Mouse (Mus musculus) T-helper 2 cell (primary cell): ENCODE measurements around the gene Cyp2e1.
"Not testable (repeated sequence)": the region's sequence is repeated elsewhere in the genome, so short reads cannot be mapped to it uniquely, and the experiment has no call there.

ENCODE experiments used
- in situ Hi-C: fragments of 300-600 bp; cut with MboI, MseI; formaldehyde crosslinking; loops from one replicate; pipeline ENCODE4 v1.15.1; 2025; ENCODE audit warnings: high pct_unique_total_duplicates

Gene Cyp2e1

GRCm38 (mm10) chr7:140763447-140764020, at the start of gene Cyp2e1:
TSS of gene Cyp2e1 (plus strand) at chr7:140763739.
- in situ Hi-C loops = no loop called here

DNA sequence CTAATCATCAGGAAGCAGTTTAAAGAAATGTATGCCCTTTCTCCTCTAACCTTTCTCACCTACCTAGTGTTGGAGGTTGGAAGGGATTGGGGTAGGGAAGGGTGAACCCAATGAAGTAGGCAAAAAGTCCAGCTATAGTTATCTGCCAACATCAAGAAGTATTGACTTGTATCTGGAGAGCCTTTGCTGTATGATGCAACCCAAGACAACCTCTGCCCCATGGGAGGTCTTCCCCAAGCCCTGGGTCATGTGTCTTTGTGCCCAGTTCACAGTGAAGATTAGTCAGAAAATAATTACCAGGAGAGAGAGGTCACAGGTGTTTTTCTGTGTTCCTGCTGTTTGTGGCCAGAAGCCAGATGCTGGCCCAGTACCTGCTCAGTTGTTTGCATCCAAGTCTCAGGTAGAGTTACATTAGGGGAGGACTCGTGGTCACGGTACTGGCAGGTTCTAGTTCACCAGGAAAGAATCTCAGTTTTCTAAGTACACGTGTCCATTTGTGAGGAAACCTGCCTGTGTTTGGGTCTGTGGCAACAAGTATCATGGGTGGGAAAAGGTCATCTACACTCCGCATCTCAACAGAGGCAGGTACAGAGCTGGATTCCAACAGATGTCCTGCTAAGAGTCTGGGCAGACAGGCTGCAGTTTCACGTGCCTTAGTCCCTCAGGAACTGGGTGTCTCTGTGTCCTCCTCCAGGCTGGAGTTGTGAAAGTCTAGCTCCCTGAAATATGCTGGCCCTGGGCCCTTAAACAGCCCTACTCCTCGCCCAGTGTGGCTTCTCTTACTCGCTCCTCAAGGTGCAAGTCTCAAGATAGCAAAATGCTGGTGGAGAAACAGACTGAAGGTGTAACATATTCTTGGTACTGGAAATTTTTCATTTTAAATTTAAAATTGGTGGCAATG, 46.1 kb upstream of the Cyp2e1 start:
- in situ Hi-C loops = no loop called here

GRCm38 (mm10) chr7:140721095-140721494, 42.4 kb upstream of the Cyp2e1 start:
- in situ Hi-C loops = no loop called here

- in situ Hi-C loops = no loop called here
Measured at GRCm38 (mm10) chr7:140725558-140725957, 38.0 kb upstream of the Cyp2e1 start.

DNA sequence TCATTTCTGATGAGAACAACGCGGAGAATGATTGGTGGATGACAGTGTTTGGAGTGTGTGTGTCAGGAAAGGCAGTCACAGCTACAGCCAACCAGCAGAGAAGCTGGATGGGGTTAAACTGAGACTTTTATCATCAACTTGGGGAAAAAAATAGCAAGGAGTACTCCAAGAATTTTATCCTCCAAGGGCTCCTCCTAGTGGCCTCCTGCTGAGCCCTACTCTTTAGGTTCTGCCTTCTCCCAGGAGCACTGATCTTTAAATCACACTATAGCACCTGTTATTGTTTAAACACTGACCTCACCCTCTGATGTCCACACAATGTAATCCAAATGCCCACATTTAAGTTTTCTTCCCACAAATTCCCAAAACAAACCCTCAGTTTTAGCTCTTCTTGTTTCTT, 30.4 kb upstream of the Cyp2e1 start:
- in situ Hi-C loops = no loop called here

DNA sequence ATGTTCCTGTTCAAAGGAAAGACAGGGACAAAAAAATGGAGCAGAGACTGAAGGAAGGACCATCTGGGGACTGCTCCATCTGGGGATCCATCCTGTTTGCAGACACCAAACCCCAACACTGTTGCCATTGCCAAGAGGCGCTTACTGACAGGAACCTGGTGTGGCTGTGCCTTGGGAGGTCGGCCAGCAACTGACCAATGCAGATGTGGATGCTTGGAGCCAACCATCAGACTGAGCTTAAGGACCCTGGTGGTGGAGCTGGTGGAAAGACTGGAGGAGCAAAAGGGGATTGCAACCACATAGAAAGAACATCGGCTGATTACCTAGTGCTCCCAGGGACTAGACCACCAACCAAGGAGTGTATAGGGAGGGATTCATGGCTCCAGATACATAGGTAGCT, 16.1 kb upstream of the Cyp2e1 start:
- in situ Hi-C loops = no loop called here

GRCm38 (mm10) chr7:140748116-140748826, 15.3 kb upstream of the Cyp2e1 start:
- in situ Hi-C loops = no loop called here

GRCm38 (mm10) chr7:140748827-140749160, 14.7 kb upstream of the Cyp2e1 start:
- in situ Hi-C loops = no loop called here

GRCm38 (mm10) chr7:140754556-140754955, 9.0 kb upstream of the Cyp2e1 start:
- in situ Hi-C loops = no loop called here

GRCm38 (mm10) chr7:140756151-140756854, 7.2 kb upstream of the Cyp2e1 start:
- in situ Hi-C loops = no loop called here

GRCm38 (mm10) chr7:140760647-140761046, 2.9 kb upstream of the Cyp2e1 start:
- in situ Hi-C loops = no loop called here

DNA sequence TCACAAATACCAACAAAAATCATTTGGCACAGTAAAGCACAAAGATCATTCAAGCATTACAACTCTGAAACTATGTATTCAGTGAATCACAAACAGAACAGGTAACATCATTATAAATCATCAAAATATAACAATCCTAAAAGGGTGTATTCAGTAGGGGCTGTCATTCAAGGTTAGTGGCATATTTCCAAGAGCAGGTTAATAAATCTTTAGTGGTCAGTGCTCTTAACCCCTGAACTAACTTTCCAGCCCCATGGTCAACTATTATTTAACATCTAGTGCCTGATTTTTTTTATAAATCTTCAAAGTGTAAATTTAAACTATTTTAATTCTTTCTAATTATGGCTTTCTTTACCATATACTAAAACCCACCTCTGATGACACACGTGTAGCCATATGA, 1.9 kb downstream of the Cyp2e1 start:
- in situ Hi-C loops = not testable (repeated sequence)

DNA sequence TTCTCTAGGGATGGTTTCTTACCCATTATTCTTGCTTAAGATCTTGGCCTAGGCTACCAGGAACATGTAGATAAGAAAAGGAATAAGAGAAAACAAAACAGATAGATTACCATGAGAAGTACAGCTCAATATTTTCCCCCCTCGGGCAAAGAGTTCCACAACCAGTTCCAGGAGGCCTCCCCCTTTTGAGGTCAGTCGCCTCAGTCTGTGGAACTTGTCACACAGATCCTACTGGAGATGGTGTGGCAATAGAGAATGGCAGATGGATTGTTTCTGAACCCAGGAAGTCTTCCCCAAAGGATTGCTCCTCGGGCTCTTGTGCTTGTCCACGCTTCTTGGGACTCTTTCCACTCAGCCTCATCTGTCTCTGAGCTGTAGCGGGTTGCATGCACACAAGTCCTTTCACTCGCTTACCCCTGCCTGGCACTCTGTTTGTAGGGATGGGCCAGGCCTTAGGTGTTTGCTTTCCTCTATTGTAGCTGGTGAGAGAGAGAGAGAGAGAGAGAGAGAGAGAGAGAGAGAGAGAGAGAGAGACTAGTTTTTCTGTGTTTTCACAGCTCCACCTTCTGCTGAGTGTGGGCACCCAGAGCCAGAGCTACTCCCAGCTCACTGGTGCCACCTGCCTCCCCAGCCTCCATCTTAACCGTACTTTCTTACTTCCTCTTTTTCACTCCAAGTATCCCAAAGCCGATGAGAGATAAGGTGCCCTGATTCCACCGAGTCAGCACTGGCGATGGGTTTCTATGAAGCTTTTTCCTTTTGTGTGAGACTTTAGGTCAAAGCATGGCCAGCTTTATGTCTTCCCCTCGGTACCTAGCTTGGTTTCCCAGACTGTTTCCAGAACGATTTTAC, 2.6 kb downstream of the Cyp2e1 start:
- in situ Hi-C loops = no loop called here

GRCm38 (mm10) chr7:140780548-140780947, 17.0 kb downstream of the Cyp2e1 start:
- in situ Hi-C loops = no loop called here

GRCm38 (mm10) chr7:140787406-140788052, 24.0 kb downstream of the Cyp2e1 start, which contains the start of gene Syce1:
TSS of gene Syce1 (minus strand) at chr7:140787852.
- in situ Hi-C loops = no loop called here

- in situ Hi-C loops = no loop called here
Measured at GRCm38 (mm10) chr7:140788053-140788435, 24.5 kb downstream of the Cyp2e1 start.

- in situ Hi-C loops = no loop called here
Measured at GRCm38 (mm10) chr7:140793541-140793940, 30.0 kb downstream of the Cyp2e1 start.

DNA sequence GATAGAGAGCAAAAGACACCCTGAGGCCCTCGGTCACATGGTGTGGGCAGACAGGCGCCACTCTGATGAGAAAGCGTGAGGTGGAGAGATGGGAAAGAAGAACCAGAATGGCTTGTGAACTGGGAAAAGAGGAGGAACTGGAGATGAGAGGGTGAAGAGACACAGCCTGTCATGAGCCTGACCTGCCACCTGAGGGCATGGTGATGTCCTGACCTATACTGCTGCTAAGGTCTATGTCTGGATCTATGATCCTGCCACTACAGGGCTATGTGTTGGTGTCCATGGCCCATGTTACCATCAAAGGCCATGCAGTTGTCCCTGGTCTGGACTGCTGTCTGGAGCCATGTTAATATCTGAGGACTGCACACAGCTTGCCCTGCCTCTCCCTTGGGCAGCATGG, 34.1 kb downstream of the Cyp2e1 start:
- in situ Hi-C loops = no loop called here

GRCm38 (mm10) chr7:140798212-140798611, 34.7 kb downstream of the Cyp2e1 start:
- in situ Hi-C loops = no loop called here

DNA sequence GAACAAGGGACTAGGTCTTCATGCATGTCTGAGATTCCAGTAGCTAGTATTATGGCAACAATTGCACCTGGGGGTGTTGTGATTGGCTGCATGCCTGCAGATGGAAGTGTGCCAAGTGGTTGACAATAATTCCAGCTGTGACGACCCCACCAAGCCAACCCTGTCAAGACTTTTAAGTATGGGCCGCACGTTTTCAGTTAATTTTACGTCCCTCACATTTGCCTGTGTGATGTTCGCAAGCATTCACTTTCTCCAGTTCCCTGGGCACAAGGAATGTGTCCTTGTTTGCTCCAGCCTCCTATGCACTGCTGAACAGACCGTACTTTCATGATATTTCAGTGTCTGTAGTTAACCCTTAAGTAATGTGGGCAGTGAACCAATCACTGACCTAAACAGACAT, 39.1 kb downstream of the Cyp2e1 start:
- in situ Hi-C loops = loop anchor here (10.0 kb wide), 1 partner anchor 618 kb away; no protein-coding TSS in a partner anchor
